Comparison of ENCODE assay signal across 9 mouse cellular contexts in the genomic region with DNA sequence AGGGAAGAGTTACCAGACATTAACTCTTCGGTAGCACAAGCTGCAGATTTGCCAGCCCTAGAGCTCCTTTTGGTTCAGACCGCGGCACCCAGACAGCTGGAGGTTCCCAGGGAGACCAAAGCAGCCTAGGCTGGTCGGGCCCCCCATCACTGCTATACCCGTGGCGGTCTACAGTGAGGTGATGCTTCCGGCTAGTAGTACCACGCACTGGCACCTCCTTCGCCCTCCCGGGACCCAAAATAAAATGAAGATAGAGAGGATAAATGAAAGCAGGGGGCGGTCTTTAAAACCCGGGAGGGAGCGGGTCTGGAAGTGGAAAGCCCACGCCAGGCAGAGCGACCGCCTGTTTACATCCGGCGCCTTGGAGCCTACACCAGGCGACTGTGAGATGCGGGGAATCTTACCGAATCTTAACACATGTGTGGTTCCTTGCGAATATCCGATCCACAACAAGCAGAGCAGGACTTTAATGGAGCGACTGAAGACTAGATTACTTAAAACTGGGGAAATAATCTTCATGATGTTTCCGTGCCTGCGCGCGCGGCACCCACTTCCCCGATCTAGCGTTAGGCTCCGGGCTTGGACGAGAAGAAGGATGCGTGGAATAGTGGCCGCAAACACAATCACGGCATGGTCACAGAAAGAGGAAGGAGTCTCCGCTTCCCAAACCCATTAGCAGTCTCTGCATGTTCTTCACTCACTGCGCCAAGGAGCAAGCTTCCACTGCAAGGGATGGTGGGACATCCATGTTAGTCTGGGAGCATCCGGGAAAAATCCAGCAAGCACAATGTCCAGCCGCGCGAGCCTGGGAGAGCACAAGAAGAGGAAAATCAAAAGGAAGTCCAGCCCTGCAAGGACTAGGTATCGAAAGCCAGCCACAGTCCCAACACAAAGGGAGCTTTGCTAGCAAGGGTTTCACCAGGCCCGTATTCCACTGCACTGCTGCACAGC. TPM values are rescaled to one million over a fixed set of nuclear protein-coding genes. Genes with fewer than 3 reads are reported as not detected.
DNase-seq lines count a peak whose midpoint lies in the region; ATAC-seq lines count a peak whose summit lies in the region.
"Had no signal": no experiment of that assay in that cellular context is flagged by ENCODE, and none has a peak within 500 bp of the region (broad histone marks: within the 10 kb centered on the region; RNA-seq: fewer than 3 reads in every experiment).

No protein-coding gene starts in this region.

- peak overlapping the region; percentile 81 for H3K4me2 ChIP-seq in kidney, embryonic 16.5 days (replicated peaks; ENCODE audit: low read depth, low read length)
- peak overlapping the region; percentile 89 for H3K4me2 ChIP-seq in midbrain, embryonic 14.5 days (ENCODE audit: low read length)

- ATAC-seq in kidney, embryonic 16.5 days (ENCODE audit: low FRiP score, low TSS enrichment), result peak; percentile 73; the same call in 1 of the 2 replicates
- ATAC-seq in midbrain, embryonic 14.5 days (ENCODE audit: low FRiP score, low TSS enrichment), result peak; percentile 67

- no peak for DNase-seq in kidney, adult 11 months
- peak; percentile 67 to 77 for DNase-seq in cerebellum, postnatal 25 days
- peak; percentile 72 for DNase-seq in frontal cortex, postnatal 36 days (ENCODE audit: low spot score in 2 of 2)
- DNase-seq in layer of hippocampus, postnatal 14 days (ENCODE audit: low spot score in 2 of 2), result peak; percentile 61 to 75
- DNase-seq in midbrain, embryonic 14.5 days, result peak; percentile 80
- no peak for DNase-seq in B cell, adult 2 months
- no peak for DNase-seq in adrenal gland, postnatal 36 days

- H3K4me3 ChIP-seq in kidney, embryonic 16.5 days (ENCODE audit: low read length), result peak overlapping the region; percentile 53
- H3K4me3 ChIP-seq in midbrain, embryonic 14.5 days (replicated peaks; ENCODE audit: low read depth, low read length), result peak overlapping the region; percentile 50

- WGBS in kidney, embryonic 16.5 days, result 1% methylated on average over 44 of the region's 44 CpGs
- under 1% methylated on average over 44 of the region's 44 CpGs for WGBS in midbrain, embryonic 14.5 days

- H3K27me3 ChIP-seq in kidney, embryonic 16.5 days (ENCODE audit: insufficient read depth, low read length), result peaks cover 17% of the 10 kb centered on the region
- H3K27me3 ChIP-seq in midbrain, embryonic 14.5 days (ENCODE audit: control insufficient read depth, insufficient read depth, low read length), result no peaks in the 10 kb centered on the region

- H3K36me3 ChIP-seq in kidney, embryonic 16.5 days (ENCODE audit: insufficient read depth, low read length), result no peaks in the 10 kb centered on the region
- no peaks in the 10 kb centered on the region for H3K36me3 ChIP-seq in midbrain, embryonic 14.5 days (ENCODE audit: control insufficient read depth, insufficient read depth, low read length)

- peaks cover 7% of the 10 kb centered on the region; the same call in 1 of the 2 replicates for H3K4me1 ChIP-seq in kidney, embryonic 16.5 days (ENCODE audit: insufficient read depth, low read length)
- H3K4me1 ChIP-seq in midbrain, embryonic 14.5 days (ENCODE audit: control insufficient read depth, insufficient read depth, low read length), result peaks cover 35% of the 10 kb centered on the region

- H3K27ac ChIP-seq in kidney, embryonic 16.5 days (ENCODE audit: low read length), result no peak overlapping the region
- peak overlapping the region; percentile 92 for H3K27ac ChIP-seq in midbrain, embryonic 14.5 days (replicated peaks; ENCODE audit: low read depth, low read length)

- H3K9ac ChIP-seq in kidney, embryonic 16.5 days (replicated peaks; ENCODE audit: low read length), result peak overlapping the region; percentile 31
- H3K9ac ChIP-seq in midbrain, embryonic 14.5 days (replicated peaks; ENCODE audit: low read length), result peak overlapping the region; percentile 71

- no peaks in the 10 kb centered on the region for H3K9me3 ChIP-seq in kidney, embryonic 16.5 days (ENCODE audit: low read length)
- no peaks in the 10 kb centered on the region for H3K9me3 ChIP-seq in midbrain, embryonic 14.5 days (ENCODE audit: control insufficient read depth, low read length)

RNA-seq across cellular contexts. Expression of a gene that starts 5.5 kb away (rescaled TPM):
- 3.8 TPM in 2 replicates for polyA plus RNA-seq in kidney, embryonic 16.5 days (2015; fragmentation: Nextera tagmentation; extraction: Ambion mirVana)
- total RNA-seq in layer of hippocampus, postnatal 14 days (2021), result 10 to 100 TPM; 94.1 to 97.6 TPM
- 44.3 and 45.2 TPM in 2 replicates for polyA plus RNA-seq in midbrain, embryonic 14.5 days (2014; fragmentation: Nextera tagmentation; extraction: Ambion mirVana)
- total RNA-seq in adrenal gland, postnatal 36 days (2021), result 1 to 10 TPM; 1.7 TPM
- total RNA-seq: MEL had no signal

Comparison
In these comparisons a context has a peak if more than half of its experiments do, and no peak if none do; other contexts are left out.
1. DNase-seq: peak in cerebellum, postnatal 25 days (2 of 2), frontal cortex, postnatal 36 days (2 of 2), layer of hippocampus, postnatal 14 days (2 of 2) and midbrain, embryonic 14.5 days (single experiment); none in kidney, adult 11 months (single experiment), B cell, adult 2 months (0 of 2) and adrenal gland, postnatal 36 days (0 of 2).
2. RNA of a gene that starts 5.5 kb away (total RNA-seq): 94.1 to 97.6 TPM in layer of hippocampus, postnatal 14 days; 1.7 TPM in adrenal gland, postnatal 36 days; every median in the first group is over 10 times any median in the second.